Mouse (Mus musculus): ENCODE data around the gene Styxl1. TPM values are rescaled to one million over a fixed set of nuclear protein-coding genes. Genes with fewer than 3 reads are reported as not detected.

Gene Styxl1
- polyA plus RNA-seq, 1 experiment from 2014 or later: 0.41 TPM

DNA sequence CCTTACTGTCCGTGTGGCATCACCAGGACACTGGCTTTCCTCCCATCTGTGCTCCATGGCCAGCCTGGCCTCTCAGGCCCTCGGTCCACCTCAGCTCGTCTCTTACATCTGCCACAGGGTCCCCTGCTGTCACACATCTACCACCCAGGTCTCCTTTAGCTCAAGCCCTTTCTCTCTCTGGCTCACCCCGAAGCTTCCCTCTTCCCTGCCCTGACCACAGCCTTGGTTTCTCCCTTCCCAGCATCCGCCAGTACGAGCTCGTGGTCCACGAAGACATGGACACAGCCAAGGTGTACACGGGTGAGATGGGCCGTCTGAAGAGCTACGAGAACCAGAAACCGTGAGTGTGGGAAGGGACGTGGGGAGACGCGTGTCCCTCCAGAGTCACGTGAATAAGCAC lies 46.9 kb downstream of the Styxl1 start:
- WGBS: 92% methylated on average over 16 of the region's 16 CpGs
- peaks cover 91% of the 10 kb centered on the region for H3K36me3 ChIP-seq

DNA sequence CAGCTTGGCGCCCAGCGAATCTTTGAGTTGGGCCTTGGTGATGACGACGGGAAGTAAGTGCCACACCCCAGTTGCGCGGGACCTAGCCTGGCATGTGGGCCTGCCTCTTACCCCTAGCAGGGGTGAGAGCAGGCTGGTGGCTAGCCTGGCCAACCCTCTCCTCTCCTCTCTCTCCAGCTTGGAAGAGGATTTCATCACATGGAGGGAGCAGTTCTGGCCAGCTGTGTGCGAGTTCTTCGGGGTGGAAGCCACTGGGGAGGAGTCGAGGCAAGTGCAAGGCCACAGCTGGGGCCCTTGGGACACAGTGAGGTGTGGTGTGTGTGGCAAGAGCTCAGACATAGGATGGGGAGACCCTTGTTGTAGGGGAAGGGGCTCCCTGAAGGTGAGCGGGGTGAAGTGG lies 47.3 kb downstream of the Styxl1 start:
- Histone ChIP-seq H3K27me3 (ENCODE audit: low read depth, poor library complexity, severe bottlenecking) (no peaks in the 10 kb centered on the region), H3K27ac (replicated peaks) (no peak overlapping the region), H3K9me3 (replicated peaks) (no peaks in the 10 kb centered on the region), H3K4me1 (peaks cover 20% of the 10 kb centered on the region), H3K36me3 (peaks cover 87% of the 10 kb centered on the region), H3K4me3 (no peak overlapping the region)
- no peak for DNase-seq (ENCODE audit: low spot score)
- 97% methylated on average over 10 of the region's 10 CpGs for WGBS

More for the DNA sequence above, 46.9 kb downstream of the Styxl1 start:
- Histone ChIP-seq H3K4me3 (no peak overlapping the region), H3K27me3 (ENCODE audit: low read depth, poor library complexity, severe bottlenecking) (no peaks in the 10 kb centered on the region), H3K4me1 (peaks cover 16% of the 10 kb centered on the region), H3K27ac (replicated peaks) (no peak overlapping the region), H3K9me3 (replicated peaks) (no peaks in the 10 kb centered on the region)
- no peak for DNase-seq (ENCODE audit: low spot score)

DNA sequence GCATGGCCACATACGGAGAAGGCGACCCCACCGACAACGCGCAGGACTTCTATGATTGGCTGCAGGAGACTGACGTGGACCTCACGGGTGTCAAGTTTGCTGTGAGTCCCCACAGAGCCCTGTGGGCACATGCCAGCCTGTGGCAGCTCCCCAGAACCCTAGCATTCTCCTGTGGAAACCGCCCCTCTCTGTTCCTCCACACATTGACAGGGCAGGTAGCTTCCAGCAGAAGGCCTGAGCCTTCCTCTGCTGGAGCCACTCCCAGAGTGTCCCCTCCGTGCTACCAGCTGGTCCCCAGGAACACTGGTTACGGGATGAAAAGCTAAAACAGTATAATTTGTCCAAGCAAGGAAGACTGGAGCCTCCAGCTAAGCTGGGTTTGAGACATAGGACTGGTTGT lies 47.9 kb downstream of the Styxl1 start:
- Histone ChIP-seq H3K27me3 (ENCODE audit: low read depth, poor library complexity, severe bottlenecking) (no peaks in the 10 kb centered on the region), H3K36me3 (peaks cover 81% of the 10 kb centered on the region), H3K9me3 (replicated peaks) (no peaks in the 10 kb centered on the region), H3K27ac (replicated peaks) (no peak overlapping the region), H3K4me1 (peaks cover 26% of the 10 kb centered on the region), H3K4me3 (no peak overlapping the region)
- 95% methylated on average over 10 of the region's 10 CpGs for WGBS
- no peak for DNase-seq (ENCODE audit: low spot score)

DNA sequence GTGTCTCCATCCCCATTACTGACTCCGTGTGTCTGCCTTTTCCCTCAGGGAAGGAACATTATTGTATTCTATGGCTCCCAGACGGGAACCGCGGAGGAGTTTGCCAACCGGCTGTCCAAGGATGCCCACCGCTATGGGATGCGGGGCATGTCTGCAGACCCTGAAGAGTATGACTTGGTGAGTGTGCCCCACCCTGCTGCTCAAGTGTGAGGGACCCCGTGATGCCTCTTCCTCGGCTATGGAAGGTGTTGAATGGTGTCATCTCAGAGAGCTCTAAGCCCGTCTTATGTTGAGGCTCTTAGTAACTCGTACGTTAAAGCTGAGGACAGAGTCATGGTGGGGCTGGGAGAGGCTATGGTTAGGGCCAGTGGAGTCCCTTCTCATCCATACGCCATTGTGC lies 48.8 kb downstream of the Styxl1 start:
- Histone ChIP-seq H3K27ac (replicated peaks) (no peak overlapping the region), H3K4me1 (peaks cover 36% of the 10 kb centered on the region), H3K36me3 (peaks cover 72% of the 10 kb centered on the region), H3K9me3 (replicated peaks) (no peaks in the 10 kb centered on the region), H3K27me3 (ENCODE audit: low read depth, poor library complexity, severe bottlenecking) (no peaks in the 10 kb centered on the region), H3K4me3 (no peak overlapping the region)
- DNase-seq (ENCODE audit: low spot score): no peak
- WGBS: 94% methylated on average over 13 of the region's 13 CpGs

DNA sequence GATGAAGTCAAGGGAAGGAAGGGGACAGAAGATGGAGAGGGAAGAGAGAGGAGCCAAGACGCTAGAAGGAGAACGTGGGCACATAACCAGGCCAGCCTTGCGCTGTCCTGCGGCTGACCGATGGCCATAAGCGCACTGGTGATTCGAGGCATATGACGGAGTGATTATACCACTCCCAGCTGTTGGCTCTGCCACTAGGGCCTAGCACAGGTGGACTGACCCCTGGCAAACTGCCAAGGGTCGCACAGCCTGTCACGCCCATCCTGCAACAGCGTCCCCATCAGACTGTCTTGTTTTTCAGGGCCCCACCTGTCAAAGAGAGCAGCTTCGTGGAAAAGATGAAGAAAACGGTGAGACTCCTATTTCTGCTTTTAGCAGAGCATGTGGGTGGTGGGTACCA lies 49.8 kb downstream of the Styxl1 start:
- WGBS: 93% methylated on average over 13 of the region's 13 CpGs
- no peak overlapping the region for H3K4me3 ChIP-seq
- H3K27ac ChIP-seq (replicated peaks): no peak overlapping the region
- H3K27me3 ChIP-seq (ENCODE audit: low read depth, poor library complexity, severe bottlenecking): no peaks in the 10 kb centered on the region
- no peak for DNase-seq (ENCODE audit: low spot score)
- H3K36me3 ChIP-seq: peaks cover 62% of the 10 kb centered on the region
- peaks cover 46% of the 10 kb centered on the region for H3K4me1 ChIP-seq
- H3K9me3 ChIP-seq (replicated peaks): no peaks in the 10 kb centered on the region

DNA sequence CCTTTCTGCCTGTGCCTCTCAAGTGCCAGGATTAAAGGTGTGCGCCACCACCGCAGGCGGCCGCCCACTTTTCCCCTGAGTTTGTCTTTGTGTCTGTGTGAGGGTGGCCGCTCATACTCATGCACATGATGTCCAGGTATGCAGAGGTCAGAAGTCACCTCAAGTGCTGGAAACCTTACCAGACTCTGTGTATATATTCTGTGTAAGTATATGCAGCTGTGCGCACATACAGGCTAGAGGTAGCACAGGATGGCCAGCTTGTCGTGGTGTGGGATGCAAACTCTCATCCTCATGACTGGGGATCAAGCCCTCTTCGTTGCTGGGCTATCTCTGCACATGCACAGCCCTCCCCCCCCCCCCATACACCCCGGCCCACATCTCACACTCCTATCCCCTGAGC lies 50.3 kb downstream of the Styxl1 start:
- H3K36me3 ChIP-seq: peaks cover 57% of the 10 kb centered on the region
- H3K4me3 ChIP-seq: no peak overlapping the region
- peaks cover 50% of the 10 kb centered on the region for H3K4me1 ChIP-seq
- H3K27ac ChIP-seq (replicated peaks): 0 out of 2 replicates have a peak overlapping the region, but pooled peaks have one; percentile 13
- no peak for DNase-seq (ENCODE audit: low spot score)
- WGBS: 95% methylated on average over 9 of the region's 9 CpGs
- H3K27me3 ChIP-seq (ENCODE audit: low read depth, poor library complexity, severe bottlenecking): no peaks in the 10 kb centered on the region
- H3K9me3 ChIP-seq (replicated peaks): no peaks in the 10 kb centered on the region

DNA sequence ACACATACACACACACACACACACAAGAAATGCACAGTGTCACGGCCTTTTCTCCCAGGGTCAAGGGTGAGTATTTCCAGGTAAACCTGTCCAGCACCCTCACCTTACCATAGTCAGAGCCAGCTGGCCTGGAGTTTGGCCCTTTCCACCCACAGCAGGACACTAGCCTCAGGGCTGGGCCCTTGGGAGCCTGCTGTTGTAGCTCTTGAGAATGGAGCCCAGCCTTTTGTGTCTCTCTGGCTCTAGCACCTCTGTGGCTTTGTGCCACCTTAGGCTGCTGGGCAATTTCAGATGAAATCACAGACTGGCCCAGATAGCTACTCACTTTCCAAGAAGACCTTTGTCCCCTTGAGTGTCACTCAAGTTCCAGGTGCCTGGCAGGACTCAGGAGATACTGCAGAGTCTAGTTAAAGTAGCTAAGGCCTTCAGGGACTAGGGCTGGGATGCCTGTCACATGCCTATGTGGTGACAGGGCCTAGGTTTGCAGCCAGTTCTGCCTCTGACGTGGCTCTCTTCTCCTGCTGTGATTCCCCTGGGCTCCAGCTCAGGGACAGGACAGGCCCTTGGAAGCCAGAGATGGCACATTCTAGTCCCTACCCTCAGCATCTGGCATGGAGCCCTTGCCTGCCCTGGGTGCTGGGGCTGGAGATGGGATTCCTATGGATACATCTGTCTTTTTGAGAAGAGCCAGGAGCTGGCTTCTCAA lies 51.4 kb downstream of the Styxl1 start:
- no peaks in the 10 kb centered on the region for H3K27me3 ChIP-seq (ENCODE audit: low read depth, poor library complexity, severe bottlenecking)
- WGBS: 63% methylated on average over 2 of the region's 2 CpGs
- H3K4me3 ChIP-seq: peak overlapping the region; percentile 53
- H3K27ac ChIP-seq (replicated peaks): peak overlapping the region; percentile 92
- no peaks in the 10 kb centered on the region for H3K9me3 ChIP-seq (replicated peaks)
- H3K4me1 ChIP-seq: peaks cover 55% of the 10 kb centered on the region
- no peak for DNase-seq (ENCODE audit: low spot score)
- peaks cover 53% of the 10 kb centered on the region for H3K36me3 ChIP-seq

DNA sequence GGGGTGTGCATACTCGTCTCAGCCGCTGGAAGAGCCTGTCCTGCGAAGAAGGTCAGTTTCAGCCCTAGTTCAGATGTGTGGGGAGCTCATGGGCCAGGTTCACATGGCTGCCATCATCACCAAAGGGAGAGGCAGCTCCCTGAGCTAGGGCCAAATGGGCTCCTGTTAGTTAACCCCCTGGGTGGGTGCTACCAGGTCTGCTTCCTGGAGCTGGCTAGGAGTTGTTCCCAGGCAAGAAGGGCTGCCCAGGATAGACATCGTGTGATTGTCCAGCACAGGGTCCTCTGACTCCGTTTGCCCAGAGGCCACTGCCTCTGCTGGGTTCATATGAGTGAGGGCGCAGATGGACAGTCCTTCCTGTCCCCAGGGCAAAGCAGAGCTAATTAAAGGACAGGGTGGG lies 52.2 kb downstream of the Styxl1 start:
- H3K4me1 ChIP-seq: peaks cover 55% of the 10 kb centered on the region
- H3K27ac ChIP-seq (replicated peaks): peak overlapping the region; percentile 92
- WGBS: 26% methylated on average over 6 of the region's 6 CpGs
- no peaks in the 10 kb centered on the region for H3K9me3 ChIP-seq (replicated peaks)
- H3K27me3 ChIP-seq (ENCODE audit: low read depth, poor library complexity, severe bottlenecking): no peaks in the 10 kb centered on the region
- peaks cover 48% of the 10 kb centered on the region for H3K36me3 ChIP-seq
- H3K4me3 ChIP-seq: peak overlapping the region; percentile 53
- DNase-seq (ENCODE audit: low spot score): peak; percentile 24

DNA sequence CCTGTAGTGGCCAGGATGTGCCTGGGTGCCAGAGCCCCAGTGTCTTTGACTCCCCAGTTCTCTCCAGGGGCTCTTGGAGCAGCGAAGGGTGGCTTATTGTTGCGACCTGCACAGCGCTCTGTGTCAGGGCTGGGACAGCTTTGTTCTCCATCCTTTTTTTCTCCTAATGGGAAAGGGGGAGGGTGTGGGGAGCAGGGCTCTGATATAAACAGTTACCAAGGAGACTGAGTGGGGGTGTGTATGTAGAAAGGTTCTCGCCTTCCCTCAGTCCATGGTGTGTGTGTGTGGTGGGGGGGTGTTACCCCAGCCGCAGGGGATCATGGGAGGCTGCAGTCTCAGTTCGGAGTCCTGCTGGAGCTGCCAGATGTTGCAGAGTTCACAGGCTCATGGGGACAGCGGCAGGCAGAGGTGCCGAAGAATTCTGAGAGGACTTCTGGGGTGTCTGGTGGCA lies 52.8 kb downstream of the Styxl1 start:
- WGBS: under 1% methylated on average over 8 of the region's 8 CpGs
- H3K4me3 ChIP-seq: peak overlapping the region; percentile 53
- no peaks in the 10 kb centered on the region for H3K9me3 ChIP-seq (replicated peaks)
- peak overlapping the region; percentile 92 for H3K27ac ChIP-seq (replicated peaks)
- H3K36me3 ChIP-seq: peaks cover 48% of the 10 kb centered on the region
- H3K27me3 ChIP-seq (ENCODE audit: low read depth, poor library complexity, severe bottlenecking): no peaks in the 10 kb centered on the region
- peak; percentile 81 for DNase-seq (ENCODE audit: low spot score)
- H3K4me1 ChIP-seq: peaks cover 57% of the 10 kb centered on the region

DNA sequence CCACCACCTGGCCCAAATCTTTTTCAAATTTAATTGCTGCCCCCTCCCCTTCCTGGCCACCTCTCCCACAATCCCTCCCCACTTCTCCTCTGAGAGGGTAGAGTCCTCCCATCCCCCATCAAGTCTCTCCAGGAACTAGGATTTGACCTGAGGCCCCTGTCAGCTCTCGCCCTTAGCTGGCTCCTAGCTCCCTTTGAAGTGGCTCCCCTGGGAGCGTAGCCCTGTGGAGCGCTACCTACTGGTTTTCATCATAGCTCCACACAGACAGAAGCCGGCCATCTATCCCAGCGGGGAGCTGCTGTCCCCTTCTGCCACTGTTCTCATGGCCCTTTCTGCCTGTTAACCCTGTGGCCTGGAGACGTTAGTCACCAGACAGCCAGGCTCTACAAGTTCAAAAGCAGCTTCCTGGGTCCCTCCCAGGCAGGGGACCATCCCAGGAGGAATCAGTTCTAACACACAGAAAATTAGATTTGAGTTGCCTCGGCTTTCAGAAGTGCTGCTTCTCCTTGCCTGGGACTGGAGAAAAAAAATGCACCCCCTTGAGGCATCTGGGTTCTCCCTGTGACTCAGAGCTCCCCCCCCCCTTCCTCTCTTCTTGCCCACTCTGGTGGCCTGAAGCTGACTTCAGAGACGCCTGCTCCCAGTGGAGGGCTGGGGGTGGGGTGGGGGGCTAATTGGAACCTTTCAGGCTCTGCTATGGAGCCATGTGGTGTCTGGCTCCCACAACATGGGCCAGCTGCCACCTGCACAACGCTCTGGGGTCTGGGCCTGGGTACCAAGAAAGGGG lies 53.5 kb downstream of the Styxl1 start:
- DNase-seq (ENCODE audit: low spot score): peak; percentile 67
- H3K27ac ChIP-seq (replicated peaks): peak overlapping the region; percentile 92
- H3K4me1 ChIP-seq: peaks cover 57% of the 10 kb centered on the region
- WGBS: 6% methylated on average over 9 of the region's 9 CpGs
- H3K27me3 ChIP-seq (ENCODE audit: low read depth, poor library complexity, severe bottlenecking): no peaks in the 10 kb centered on the region
- H3K4me3 ChIP-seq: peak overlapping the region; percentile 53
- H3K9me3 ChIP-seq (replicated peaks): no peaks in the 10 kb centered on the region
- H3K36me3 ChIP-seq: peaks cover 48% of the 10 kb centered on the region

DNA sequence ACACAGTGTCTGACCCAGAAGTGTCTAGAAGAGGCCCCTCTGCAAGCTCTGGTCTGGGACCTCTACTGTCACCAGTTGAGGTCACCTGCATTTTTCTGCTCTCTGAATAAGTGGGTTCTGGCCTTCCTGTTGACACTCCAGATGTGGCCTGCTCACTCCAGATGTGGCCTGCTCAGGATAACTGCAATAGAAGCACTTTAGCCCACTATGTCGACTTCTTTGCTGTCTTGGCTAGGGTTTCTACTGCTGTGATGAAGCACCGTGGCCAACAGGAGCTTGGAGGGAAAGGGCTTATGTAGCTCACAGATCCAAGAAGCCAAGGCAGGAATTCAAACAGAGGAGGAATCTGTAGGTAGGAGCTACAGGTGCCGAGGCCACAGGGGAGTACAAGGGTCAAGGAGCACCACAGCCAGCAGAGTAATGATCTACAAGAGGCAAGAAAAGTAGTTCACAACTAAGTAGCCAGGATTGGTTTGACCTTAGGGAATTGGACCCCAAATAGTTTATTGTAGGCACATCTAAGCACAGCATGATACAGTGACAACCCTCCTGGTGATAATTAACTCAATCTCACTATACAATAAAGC lies 54.9 kb downstream of the Styxl1 start:
- no peak for DNase-seq (ENCODE audit: low spot score)
- no peak overlapping the region for H3K4me3 ChIP-seq
- peaks cover 57% of the 10 kb centered on the region for H3K4me1 ChIP-seq
- H3K36me3 ChIP-seq: peaks cover 46% of the 10 kb centered on the region
- H3K27ac ChIP-seq (replicated peaks): no peak overlapping the region
- no peaks in the 10 kb centered on the region for H3K27me3 ChIP-seq (ENCODE audit: low read depth, poor library complexity, severe bottlenecking)
- WGBS: 81% methylated on average over 3 of the region's 3 CpGs
- H3K9me3 ChIP-seq (replicated peaks): no peaks in the 10 kb centered on the region

DNA sequence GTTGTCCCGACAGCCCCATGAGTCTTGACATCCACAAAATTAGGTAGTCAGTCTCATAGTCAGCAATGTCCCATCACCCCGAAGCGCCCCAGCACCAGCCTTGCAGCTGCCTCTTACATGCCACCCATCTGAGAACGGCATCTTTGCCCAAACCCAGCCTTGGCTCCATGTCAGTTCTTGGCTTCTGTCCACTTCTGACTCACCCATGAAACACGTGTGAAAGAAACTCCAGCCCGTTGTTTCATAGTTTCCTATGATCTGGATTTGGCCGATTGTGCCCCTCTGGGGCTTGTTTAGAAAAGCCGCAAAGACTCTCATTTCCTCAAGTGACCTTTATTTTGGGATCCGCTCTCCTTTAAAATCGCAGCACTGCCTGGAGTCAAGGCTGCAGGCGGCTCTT lies 56.1 kb downstream of the Styxl1 start:
- Histone ChIP-seq H3K4me3 (no peak overlapping the region), H3K27ac (replicated peaks) (no peak overlapping the region), H3K36me3 (peaks cover 47% of the 10 kb centered on the region), H3K4me1 (peaks cover 49% of the 10 kb centered on the region), H3K9me3 (replicated peaks) (no peaks in the 10 kb centered on the region), H3K27me3 (ENCODE audit: low read depth, poor library complexity, severe bottlenecking) (no peaks in the 10 kb centered on the region)
- WGBS: 90% methylated on average over 11 of the region's 11 CpGs
- DNase-seq (ENCODE audit: low spot score): no peak

DNA sequence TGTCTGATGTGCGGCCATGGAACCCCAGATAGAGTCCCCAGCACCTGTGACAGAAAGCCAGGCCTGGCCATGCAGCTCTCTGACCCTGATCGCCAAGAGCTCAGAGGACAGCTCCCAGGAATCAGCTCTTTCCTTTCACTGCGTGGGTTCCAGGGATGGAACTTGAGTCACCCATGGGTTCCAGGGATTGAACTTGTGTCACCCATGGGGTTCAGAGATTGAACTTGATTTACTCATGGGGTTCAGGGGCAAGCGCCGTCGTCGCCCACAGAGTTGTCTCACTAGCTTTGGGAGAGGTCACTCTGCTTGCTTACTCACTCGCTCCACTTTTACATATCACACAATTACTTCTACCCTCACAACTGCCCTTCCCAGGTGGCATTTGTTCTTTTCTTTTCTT lies 57.1 kb downstream of the Styxl1 start:
- Histone ChIP-seq H3K27me3 (ENCODE audit: low read depth, poor library complexity, severe bottlenecking) (no peaks in the 10 kb centered on the region), H3K4me3 (no peak overlapping the region), H3K36me3 (peaks cover 57% of the 10 kb centered on the region), H3K27ac (replicated peaks) (no peak overlapping the region), H3K9me3 (replicated peaks) (no peaks in the 10 kb centered on the region), H3K4me1 (peaks cover 39% of the 10 kb centered on the region)
- WGBS: 91% methylated on average over 8 of the region's 8 CpGs
- DNase-seq (ENCODE audit: low spot score): no peak
